Mouse (Mus musculus) spleen, postnatal 36 days (tissue): ENCODE measurements around the gene Olfm1.
A peak's percentile ranks its signal among the peaks of the same experiment; 100 is the strongest.

Experiments
- DNase-seq, 2 experiments: peaks; one replicate each; pipeline ENCODE4 v3.0.0; 2022; ENCODE audit warnings: low spot score in 2 of 2, mixed read lengths in 1 of 2

Gene Olfm1

DNA sequence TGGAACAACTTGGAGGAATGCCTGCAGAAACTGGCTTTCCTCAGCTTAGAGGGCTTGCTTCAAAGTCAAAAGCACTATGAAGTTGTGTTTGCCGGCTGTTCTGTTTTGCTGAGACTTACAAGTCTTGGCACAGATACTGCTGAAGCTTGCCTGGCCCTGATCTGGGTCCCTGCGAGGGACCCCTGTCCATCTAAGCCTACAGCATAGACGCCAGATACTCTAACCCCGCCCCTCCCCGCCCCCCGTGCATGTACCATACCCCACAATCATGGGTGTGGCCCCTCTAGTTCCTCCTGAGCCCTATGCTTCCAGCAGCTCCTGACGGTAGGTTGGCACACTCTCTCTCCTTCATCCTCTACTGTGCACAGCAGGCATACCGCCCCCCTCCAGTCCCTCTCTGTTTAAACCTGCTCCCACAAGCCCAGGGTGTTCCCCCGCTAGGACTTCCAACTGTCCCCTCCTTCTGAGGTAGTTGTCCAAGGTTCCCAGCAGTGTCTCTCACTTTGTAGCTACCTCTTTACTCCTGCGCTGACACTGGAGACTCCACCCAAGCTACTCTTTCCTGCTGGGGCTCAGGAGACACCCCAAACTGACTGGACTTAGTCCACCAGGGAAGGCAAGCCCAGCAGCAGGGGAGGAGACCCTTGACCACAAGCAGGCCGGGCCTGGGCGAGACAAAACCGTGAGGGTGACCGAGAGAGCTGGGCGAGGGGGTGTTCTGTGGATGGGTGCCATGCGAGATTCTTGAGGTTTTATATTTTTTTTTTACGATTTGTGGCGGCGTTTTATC, 12.1 kb downstream of the Olfm1 start:
- no peak for DNase-seq

- peak; percentile 43 to 45 for DNase-seq
Observed at GRCm38 (mm10) chr2:28205467-28205805, 12.6 kb downstream of the Olfm1 start.

DNA sequence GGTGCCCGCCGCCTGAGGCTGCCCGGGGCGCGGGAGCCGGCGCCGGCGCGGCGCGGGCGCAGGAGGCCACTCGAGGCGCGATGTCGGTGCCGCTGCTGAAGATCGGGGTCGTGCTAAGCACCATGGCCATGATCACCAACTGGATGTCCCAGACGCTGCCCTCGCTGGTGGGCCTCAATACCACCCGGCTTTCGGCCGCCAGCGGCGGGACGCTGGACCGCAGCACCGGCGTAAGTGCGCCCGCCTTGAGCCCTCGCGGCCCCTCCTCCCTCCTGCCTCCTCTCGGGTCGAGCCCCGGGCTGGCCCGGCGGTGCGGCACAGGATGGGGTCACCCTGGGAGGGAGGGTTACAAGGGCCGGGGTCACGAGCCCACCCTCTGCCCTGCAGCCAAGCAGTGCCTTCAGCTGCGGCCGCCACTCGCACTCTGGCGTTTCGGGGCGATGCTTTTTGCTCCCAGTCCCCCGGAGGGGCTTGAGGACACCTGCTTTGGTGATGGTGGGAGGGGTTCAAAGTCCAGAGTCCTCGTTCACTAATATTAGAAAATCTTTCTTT, 13.2 kb downstream of the Olfm1 start:
- DNase-seq = no peak

- no peak for DNase-seq
Observed at GRCm38 (mm10) chr2:28206472-28206871, 13.7 kb downstream of the Olfm1 start.

DNA sequence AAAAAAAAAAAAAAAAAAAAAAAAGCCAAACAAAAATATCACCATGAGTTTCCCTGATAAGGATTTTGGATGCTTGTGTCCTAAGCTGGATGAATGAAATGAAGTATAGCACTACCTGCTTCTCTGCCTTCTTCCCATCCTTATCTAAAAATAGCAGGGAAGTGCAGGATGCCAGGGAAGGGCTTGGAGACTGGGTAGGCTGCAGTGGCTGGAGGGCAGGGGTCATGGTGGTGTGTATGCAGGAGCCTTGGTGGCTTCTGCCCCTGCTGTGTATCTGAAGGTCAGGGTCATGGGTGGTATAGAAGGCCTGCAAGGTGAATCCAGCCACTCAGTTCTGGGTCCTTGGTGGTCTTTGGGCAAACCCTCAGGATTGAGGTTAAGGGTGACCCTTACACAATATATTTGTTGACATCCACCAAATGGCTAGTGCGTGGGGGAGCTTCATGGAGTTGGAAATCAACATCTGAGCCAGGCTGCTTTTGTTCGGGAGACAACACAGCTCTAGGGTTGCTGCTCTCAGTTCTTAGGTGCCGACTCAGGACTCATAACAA, 14.5 kb downstream of the Olfm1 start:
- DNase-seq = no peak

DNA sequence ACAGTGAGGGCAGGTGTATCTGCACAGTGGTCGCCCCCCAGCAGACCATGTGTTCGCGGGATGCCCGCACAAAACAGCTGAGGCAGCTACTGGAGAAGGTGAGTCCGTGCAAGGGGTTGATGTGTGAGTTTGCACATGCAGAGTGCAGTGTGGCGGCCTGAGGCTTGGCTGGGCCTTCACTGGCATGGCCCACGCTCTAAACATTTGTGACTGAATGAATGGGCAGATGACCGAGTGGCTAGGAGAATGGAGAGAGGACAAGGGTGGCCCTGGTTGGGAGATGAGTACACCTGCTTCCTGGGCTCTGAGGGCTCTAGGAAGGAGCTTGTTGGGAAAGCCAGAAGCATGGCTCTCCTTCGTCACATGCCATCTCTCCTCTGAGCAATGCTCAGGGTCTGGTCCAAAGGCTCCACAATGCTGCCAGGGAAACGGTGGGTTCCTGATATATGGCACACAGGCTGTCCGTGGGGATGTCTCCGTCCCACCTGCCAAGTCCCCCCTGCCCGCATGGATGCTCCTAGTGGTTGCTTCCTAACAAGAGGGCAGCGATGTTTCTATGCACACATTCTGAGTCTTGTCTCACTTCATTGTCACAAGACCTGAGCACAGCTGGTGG, 15.4 kb downstream of the Olfm1 start:
- DNase-seq = no peak

GRCm38 (mm10) chr2:28209211-28209610, 16.4 kb downstream of the Olfm1 start:
- DNase-seq = no peak

GRCm38 (mm10) chr2:28209653-28210052, 16.9 kb downstream of the Olfm1 start:
- DNase-seq = no peak

DNA sequence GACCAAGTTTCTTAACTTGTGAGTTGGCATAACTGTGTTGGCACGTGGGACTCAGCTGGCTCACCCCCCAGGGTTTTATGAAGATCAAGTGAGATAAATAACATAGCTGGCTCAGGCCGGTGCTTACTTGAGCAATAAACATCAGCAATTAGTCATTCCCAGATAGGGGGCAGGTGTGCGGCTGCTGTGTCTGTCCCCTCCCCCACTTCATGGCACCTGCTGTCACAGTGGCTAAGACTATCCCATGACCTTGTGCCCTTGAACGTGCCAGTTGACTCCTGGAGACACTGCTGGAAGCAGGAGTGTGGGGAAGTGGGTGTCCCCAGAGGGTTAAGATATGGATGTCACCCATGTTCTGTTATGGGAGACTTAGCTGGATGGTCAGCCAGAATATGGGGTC, 17.5 kb downstream of the Olfm1 start:
- no peak for DNase-seq

- DNase-seq = no peak
Observed at GRCm38 (mm10) chr2:28211531-28212281, 18.9 kb downstream of the Olfm1 start.

DNA sequence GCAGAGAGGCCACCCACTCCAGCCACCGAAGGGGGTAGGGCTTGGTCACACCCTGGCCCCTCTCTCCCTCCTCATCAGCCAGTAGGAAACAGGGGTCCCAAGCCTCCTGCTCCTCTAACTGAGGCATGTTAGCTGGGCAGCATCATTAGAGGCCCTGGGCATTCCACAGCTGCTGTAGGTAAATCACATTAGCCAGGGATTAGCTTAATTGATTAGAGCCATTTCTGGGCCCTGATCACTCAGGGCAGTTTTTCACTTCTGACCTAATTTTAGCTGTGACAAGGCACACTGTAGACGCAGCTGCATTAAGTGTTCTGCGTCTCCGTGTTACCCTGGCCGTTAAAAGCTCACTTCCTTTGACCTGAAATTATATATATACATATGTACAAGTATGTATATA, 20.1 kb downstream of the Olfm1 start:
- DNase-seq = no peak

- no peak for DNase-seq
Observed at GRCm38 (mm10) chr2:28216211-28216775, 23.5 kb downstream of the Olfm1 start.

GRCm38 (mm10) chr2:28217783-28218182, 25.0 kb downstream of the Olfm1 start:
- DNase-seq = no peak

- DNase-seq = no peak
Observed at GRCm38 (mm10) chr2:28218651-28219356, 26.0 kb downstream of the Olfm1 start.

GRCm38 (mm10) chr2:28219625-28220024, 26.8 kb downstream of the Olfm1 start:
- no peak for DNase-seq

- DNase-seq = no peak
Observed at GRCm38 (mm10) chr2:28221803-28222202, 29.0 kb downstream of the Olfm1 start.

DNA sequence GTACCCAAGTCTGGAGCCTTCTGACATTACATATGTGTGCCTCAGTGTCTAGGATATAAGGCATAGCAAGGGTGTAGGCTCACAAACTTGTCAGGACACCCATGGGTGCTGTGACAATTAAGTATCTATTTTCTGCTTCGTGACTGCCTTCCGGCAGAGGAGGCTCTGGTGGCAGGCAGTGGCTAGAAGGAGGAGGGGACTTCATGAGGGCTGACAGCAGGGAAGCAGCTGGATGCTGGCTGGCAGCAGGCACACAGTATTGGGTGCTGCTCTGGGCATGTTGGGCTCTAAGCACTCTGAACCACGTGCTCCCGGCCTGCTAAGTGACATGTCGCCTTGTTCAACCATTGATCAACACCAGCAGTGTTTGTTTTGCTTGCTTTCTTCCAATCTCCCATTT, 32.0 kb downstream of the Olfm1 start:
- DNase-seq = no peak

DNA sequence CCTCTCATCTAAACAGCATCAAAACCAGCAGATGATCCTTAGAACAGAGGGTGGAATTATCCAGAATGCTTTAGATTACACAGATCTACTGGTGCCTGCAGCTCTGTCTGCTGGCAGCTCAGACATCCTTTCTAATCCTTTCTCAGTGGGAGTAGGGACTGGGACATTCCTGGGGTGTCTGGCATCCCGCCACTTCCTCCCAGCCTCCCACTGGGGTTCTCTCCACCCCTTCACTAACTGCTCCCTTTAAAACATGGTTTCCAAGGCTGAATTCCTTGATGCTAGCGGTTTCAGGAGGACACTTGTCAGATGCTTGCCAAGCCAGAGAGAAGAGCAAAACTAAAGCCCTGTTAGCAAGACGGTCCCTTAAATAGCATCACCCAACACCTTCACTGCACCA, 33.1 kb downstream of the Olfm1 start:
- DNase-seq = no peak

DNA sequence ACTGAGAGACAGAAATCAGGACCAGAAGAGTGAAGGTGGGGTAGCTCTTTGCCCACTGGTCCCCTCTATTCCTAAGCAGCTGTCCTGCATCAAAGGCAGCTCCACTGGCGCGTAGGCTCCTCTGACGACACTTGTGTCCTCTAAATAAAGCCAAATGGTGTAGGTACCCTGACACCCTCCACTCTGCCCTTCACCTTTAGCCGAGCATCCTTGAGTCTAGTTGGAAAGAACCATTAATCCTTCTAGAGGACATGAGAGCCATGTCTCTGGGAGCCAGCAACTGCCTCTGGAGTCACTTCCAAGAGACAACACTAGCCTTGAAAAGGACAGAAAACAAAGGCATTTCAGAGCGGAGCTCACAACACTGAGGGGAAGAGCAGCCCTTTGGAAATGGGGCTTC, 34.2 kb downstream of the Olfm1 start:
- no peak for DNase-seq

DNA sequence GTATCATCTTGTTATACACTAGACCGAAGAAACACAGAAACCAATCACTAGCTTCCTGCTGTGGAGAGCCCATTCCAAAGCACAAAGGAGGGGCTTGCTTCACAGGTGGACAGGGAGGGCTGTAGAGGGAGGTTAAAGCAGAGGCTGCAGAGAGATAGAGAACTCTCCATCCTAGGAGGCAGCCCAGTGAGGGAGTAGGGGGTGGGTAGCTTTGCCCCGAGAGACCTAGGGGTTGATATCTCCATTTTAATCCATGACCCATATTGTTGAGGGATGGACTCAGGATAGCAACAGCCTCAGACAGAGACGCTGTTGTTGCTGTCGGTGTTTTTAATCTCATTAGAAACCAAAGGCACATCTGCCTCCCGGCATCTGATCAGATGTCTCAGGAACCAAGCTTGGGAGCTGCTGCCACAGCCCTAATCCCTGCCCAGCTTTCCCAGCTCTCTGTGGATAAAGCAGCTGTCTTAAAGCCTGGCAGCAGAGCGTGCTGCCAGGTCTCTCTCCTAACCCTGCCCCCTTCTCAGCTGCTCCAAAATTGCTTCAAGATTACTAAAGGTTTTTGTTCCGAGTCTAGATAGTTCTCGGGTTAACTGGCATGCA, 34.9 kb downstream of the Olfm1 start:
- no peak for DNase-seq

DNA sequence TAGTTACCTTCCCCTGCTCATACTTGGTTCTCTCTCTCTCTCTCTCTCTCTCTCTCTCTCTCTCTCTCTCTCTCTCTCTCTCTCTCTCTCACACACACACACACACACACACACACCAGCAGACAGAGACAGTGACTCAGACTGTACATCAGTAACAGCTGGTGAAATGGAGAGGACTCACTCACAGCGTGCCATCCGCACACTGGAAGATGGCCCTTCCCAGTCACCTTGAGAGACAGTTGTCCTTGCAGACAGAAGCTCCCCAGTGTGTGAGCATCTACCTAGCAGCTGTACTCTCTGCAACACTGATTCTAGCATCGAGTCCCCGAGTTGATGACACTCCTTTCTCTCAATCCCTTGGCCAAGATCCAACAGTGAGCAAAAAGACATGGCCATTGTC, 35.6 kb downstream of the Olfm1 start:
- no peak for DNase-seq
